Mouse (Mus musculus) ES-CJ7 (cell line): ENCODE data around the gene Dync1i1.
A peak's percentile ranks its signal among the peaks of the same experiment; 100 is the strongest.

Source experiments
- DNase-seq: peaks from one replicate; pipeline ENCODE4 v3.0.0; 2011; ENCODE audit warnings: low read depth, low spot score

Dync1i1 gene

DNA sequence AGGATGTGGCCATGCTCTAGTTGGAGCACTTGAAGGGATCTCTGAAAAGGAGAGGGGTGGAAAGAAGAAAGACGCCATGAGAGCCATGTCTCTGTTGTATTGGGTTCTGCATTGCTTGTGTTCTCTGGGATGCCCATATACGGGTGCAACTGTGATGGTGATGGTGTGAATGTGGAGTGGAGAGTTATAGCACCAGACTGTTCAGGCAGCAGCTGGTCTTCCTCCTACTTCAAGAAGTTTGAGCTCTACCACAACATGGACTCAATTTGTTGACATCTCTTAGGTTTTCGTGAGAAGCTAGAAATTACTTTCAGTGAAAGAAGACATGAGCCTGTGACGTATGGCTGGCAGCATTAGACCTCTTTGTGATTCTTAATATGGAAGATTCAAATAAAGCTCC lies 44.8 kb downstream of the Dync1i1 start:
- no peak for DNase-seq

DNA sequence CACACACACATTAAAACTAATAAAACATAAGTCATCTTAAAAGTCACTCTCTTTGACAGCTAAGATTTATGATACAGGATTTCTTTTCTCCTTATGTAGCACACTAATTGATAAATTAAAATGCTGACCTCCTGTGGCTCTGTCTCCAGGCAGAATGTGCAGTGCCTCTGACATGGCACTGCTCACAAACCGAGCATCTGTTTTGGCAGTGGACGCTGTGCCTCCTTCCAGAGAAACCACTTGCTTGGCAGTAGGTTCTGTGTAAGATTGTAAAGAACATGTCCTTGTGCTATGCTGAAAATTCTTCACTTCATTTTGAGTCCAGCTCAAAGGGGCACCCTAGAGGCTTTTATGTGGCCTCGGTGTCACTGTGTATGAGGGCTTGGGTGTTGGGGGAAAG lies 50.0 kb downstream of the Dync1i1 start:
- DNase-seq = no peak

DNA sequence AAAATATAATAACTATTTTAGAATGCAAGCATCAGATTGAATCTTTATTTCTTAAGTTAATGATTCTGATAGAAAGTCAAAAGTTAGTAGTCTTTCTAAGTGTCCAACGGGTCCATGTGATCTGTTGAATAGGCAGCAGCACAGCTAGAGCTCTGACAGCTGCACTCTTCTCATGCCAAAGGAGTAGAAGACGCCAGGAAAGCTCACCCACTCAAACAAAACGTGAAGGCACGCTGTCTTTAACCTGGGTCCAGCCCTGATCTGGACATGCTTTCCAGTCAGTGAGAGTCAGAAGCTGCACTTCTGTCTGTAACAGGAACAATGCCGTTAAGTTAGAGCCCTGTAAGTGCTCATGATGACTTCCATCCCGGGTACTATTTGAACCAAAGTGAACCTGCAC lies 56.3 kb downstream of the Dync1i1 start:
- DNase-seq = no peak

DNA sequence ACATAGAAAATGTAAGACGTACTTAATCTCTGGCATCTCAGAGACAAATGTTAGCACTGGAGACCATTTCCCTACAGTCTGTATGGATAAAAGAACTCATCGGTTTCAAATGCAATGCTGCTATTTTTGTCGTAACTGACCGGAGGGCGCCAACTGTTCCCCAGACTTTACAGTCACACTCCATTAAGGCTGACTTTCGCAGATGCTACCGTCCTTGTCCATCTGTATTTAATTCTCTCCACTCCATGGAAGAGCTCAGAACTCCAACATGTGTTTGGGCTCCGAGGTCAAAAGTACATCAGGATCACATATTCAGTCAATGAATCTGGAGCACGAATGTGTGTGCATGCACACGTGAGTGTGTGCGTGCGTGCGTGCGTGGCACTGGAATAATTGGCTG lies 58.4 kb downstream of the Dync1i1 start:
- no peak for DNase-seq

DNA sequence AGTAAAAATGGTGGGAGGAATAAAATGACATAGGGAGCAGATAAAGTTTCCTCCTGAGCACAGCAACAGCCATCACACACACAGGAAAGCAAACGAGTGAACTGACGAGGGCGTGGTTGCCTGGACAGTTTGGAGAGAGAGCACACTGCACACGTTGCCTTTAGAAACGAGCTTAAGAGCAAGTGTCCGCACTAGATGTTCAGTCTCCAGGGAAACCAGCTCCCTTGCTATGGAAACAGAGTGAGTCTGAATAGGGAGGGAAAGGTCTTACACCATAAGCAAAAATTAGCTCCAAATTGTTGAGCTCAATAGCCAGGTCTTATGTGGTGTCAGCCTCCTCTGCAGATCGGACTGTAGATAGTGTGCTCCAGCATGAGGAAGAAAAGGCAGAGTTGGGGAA lies 65.2 kb downstream of the Dync1i1 start:
- no peak for DNase-seq

DNA sequence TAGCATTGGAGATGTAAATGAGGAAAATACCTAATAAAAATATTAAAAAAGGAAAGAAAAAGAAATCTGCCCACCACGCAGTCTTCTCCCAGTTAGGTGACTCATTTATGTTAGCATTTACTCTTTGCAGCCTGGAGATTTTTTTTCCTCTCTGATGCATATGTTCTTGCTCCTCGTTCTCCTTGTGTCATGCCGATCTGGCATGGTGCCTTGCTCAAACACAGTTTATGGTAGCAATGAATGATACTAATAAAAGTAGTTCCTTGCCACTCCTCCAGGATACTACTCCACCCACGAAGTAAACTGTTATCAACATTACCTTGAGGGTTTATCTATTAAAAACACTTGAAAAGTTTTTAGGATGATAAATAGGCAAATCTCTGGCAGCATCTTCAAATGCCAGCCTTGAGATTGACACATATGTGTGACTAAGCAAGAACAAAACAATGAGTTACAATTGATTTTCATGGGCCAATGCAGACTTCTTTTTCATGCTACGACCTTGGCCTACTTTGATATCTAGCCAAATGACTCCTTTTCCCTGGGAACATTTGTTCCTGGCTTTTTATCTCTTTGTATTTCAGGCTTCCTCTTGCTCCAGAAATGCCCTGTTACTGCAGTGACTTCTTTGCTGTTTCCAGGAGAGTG lies 68.8 kb downstream of the Dync1i1 start:
- no peak for DNase-seq

DNA sequence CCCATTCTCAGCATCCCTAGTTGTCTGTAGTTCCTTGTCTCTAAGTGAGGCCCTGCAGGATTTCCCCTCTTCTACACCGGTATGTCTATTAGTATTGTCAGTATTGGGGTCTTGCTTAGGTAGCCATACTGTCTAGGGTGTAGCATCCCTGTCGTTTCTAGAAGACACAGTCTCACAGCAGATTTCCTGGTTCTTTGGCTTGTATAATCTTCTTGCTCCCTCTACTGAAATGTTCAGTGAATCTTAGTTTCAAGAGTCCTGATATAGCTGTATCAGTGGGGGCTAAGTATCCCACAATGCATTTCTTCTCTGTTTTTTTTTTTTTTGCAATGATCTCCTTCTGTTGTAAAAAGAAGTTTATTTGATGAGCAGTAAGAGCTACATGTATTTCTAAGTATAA lies 69.9 kb downstream of the Dync1i1 start:
- DNase-seq = no peak

DNA sequence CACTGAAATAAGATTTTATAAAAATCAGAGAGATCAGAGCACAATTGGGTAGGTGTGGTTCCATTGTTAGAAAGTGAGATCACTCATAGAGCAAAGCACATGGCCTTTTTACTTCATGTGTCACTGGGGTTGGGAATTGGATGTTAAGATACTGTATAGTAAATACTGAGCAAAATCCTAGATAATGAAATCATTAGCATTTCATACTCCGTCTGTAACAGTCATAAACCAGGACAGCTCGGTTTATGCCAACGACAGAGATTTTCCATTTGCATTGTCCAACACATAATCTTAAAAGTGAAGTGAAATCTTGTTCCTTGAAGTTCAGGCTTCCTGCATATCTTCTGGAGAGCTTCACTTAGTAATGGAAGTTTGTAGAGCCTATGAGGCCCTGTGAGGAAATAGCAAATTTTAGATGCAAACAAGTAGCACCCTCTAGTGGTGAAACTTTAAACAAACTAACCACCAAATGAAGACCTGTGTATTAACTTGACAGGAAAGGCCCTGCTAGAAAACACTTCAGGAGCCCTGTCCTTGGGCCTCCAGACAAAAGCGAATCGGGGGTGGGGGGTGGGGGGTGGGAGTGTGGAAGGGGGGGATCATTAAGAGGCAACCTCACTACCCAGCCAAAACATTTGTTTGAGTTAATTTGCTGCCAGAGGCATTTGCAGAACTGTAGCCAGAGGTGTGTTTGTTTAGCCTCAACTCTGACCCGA lies 76.8 kb downstream of the Dync1i1 start:
- DNase-seq = peak; percentile 68

DNA sequence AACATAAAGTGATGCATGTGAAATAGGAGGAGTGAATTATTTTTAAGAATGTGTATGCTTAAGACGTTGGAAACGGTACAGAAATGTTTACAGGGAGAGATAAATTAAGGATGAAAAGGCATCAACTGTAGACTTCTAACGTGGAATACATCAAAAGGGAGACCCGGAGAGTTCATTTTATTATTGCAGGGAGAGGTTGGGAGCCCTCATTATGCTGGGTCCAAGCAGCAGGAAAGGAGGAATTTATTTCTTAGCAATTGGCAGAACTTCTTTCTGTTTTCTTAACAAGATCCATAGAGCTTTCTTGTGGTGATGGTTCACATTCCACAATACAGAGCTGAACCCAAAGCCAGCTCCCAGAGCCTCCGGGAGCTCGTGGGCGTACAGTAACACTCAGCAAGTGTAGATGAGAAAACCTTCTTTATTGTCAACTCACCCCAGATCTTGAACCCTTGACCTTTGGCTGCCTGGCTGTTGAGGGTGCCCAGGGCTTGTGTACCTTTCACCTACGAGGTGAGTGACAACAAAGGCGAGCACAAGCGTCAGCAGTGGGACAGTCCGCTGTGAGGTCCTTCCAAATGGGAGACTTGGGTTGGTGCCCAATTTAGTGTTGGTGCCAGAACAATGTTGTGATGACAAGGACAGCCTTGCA lies 77.5 kb downstream of the Dync1i1 start:
- DNase-seq = no peak

DNA sequence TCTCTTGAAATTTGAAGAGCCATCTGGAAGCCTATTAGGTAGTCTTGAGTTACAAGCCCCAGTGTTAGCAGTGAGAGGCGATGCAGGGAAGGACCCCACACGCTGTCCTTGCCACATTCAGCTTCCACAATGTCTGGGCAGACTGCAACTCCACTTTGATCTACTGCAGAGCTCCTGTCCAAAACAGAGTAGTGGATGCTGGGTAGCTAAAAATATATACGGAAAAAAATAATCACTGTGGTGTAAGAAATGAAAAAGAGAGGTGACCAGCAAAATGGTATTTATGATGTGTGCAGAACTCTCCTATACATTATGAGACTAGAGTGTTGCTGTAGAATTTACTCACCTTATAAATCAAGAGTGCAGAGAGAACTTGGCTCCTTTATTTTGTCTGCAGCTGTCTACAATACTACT lies 82.6 kb downstream of the Dync1i1 start:
- no peak for DNase-seq

DNA sequence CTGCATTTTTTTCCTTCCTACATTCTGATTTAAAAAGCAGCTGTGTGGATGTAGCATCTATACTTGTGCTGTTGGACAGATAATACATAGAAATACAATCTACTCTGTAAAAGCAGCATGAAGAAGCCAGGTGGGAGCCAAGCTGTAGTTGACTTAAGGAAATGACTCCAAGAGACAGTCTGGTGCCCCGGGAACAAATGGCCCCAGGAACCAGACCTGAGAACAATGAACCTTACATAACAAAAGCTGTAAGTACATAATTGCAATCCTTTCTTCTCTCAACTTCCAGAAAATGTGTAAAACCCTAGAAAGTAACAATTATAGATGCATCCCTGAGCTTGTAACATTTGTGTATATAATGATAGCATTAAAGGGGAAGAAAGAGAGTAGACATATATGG lies 86.6 kb downstream of the Dync1i1 start:
- DNase-seq = peak; percentile 47

DNA sequence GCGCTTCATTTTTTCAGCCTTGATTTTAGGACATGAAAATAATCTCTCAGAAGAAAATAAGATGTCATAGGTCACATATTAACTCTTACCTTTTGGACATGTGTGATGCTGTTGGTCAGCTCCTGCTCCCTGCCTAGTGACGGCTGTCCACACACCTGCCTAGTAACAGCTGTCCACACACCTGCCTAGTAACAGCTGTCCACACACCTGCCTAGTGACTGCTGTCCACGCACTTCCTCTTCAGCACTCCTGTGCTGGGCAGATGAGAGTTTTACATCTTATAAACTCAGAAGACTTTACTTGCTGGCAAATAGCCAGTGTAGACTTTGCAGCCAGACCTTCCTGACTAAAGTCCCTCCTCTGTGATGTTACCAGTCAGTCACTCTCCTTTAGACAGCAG lies 94.2 kb downstream of the Dync1i1 start:
- no peak for DNase-seq

DNA sequence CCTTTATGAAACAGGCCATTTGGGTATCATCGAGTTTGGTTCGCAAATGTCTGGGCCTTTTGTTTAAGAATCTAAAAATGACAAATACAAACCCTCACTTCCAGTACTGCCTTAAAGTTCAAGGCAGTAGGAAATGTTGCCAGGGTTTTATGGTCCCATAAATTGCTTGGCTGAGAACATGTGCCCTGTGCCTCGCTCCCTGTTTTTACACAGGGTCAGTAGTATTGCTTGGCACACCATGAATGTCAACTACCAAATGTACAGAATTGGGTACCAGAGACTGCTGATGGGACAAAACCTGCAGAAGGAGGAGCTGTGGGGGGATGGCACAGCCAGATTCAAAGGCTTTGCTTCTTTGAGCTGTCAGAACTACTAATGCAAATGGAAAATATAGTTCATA lies 100.0 kb downstream of the Dync1i1 start:
- no peak for DNase-seq

DNA sequence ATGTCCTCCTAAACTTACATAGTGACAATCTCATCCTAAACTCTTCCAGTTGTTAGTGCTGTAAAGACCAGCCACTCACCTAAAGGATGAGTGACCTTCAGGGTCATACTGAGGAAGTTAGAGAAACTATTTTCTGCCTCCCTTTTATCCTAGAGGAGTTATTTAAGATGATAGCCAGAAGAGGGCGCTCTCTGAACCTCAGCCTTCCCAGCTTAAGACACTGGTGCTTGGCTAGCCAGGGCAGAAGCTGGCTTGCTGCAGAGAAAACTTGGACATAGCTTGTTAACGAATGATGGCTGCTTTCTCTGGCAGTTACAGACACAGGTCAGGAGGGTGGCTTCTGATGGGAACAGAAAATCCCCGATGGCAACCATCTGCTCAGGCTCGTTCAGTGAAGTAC lies 101.6 kb downstream of the Dync1i1 start:
- peak; percentile 64 for DNase-seq

DNA sequence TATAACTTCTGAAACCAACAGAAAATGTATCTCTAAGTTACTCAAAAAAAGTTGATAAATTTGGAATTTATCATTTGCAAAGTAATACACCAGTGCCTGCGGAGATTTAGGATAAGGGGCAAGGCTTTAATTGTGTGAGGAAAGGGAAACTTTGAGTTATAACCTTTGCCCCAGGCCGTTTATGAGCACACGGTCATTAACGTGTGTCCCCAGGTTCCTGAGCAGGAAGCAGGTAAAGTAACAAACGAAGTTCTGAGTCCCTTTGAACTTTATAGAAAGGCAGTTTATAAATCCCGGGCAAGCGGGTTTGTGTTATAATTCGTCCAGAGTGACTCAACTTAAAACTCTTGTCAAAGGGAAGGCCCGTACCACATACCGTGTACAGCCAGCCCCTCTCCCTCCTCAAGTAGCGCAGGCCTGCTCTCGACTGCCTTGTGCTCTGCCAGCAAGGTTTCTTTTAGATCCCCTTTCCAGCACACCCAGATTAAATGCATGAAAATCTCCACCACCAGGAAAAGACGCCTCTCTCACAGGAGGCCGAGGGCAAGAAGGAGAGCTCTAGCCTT lies 103.1 kb downstream of the Dync1i1 start:
- DNase-seq = no peak

DNA sequence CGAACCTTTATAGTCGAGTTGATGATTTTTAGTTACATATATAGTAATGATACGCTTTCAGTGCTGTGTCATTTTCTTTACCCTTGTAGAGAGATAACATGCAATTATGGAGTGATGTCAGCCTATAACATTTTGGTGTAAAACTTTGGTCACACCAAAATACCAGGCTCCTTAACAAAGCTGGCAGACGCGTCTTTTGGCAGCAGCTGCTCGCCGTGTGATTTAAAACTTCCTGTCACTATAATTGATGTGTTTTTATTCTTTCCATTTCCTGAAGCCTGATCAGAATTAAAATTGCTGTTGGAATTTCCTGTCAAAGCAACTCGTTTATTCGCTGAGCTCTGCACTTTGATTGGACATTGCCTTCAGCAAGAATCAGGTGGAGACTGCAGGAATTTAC lies 103.7 kb downstream of the Dync1i1 start:
- no peak for DNase-seq

DNA sequence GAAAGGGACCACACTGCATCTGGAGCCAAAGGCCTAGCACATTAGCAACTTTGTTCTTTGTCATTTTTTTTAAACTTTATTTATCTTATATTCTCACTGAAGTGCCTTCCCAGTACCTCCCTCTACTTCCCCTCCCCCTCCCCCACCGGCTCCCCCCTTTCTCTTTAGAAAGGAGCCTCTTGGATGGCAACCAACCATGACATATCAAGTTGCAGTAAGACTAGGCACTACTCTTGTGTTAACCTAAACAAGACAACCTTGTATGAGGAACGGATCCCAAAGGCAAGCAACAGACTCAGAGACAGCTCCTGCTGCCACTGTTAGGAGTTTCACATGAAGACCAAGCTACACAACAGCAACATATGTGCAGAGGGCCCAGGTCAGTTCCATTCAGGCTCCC lies 105.3 kb downstream of the Dync1i1 start:
- no peak for DNase-seq

DNA sequence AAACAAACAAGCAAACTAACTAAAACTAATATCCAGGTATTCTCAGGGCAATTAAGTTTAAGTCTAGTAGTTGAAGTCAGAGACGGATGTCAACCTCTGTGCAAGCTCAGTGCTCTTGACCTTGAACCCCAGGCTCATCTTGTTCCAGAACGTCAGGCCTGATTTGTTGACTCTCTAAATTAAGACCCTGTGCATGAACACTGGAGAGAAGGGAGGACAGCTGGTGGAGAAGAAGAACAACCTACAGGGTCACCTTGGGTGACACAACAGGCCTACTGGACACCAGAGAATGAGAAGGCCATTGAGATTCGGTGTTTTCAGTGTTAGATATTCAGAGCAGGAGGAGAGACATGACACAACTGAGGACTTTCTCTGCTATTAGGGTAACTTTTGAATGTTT lies 105.8 kb downstream of the Dync1i1 start:
- DNase-seq = no peak

DNA sequence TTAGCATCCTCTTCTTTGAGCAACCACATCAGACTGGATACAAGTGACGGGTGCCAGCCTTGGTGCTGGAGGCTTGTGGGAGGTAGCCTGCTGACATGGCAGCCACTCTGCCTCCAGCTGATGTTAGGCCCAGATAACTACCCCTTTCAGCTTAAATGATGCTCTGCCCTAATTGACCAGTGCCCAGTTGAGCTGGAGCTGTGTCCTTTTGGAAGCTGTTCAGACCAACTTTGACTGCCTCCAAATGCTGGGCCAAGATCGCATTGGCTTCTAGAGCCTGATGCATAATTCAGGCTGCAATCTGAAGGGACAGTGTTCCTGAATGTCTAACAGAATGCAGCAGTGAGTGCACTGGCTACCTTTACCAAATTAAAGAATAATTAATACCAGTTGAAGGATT lies 107.4 kb downstream of the Dync1i1 start:
- DNase-seq = no peak

DNA sequence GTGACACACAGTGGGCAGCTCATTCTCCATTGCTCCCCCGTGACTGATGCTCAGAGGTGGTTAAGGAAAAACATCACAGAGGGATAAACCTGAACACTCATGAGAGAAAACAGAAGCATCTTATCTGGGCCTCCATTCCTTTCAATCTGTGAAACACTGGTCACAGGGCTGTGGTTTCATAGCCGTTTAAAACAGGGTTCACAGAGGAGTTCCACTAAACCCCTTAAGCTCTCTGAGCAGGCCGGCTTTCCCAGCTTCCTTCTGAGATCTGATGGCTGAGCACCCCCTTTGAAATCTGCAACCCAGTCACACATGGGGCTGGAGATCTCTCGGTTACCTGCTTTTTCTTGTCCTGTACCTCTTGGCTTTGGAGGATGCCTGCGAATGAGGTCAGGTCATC lies 117.0 kb downstream of the Dync1i1 start:
- DNase-seq = no peak

DNA sequence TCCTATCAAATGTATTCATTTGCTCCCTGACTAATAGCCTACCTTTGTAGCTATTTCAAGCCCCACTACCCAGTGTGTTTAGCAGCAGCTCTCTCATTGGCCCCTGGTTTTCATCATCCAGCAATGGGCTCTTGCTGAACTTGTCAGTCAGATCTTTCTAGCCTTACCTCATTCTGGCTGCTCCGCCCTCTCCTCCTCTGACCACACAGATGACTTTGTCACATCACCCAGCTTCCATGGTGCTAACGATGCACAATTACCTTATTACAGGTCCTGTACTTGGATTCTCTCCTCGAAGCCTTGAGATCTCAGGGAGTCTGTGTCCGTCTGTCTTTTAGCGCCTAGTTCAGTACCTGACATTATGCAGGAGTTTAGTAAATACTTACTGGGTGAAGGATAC lies 120.7 kb downstream of the Dync1i1 start:
- no peak for DNase-seq

DNA sequence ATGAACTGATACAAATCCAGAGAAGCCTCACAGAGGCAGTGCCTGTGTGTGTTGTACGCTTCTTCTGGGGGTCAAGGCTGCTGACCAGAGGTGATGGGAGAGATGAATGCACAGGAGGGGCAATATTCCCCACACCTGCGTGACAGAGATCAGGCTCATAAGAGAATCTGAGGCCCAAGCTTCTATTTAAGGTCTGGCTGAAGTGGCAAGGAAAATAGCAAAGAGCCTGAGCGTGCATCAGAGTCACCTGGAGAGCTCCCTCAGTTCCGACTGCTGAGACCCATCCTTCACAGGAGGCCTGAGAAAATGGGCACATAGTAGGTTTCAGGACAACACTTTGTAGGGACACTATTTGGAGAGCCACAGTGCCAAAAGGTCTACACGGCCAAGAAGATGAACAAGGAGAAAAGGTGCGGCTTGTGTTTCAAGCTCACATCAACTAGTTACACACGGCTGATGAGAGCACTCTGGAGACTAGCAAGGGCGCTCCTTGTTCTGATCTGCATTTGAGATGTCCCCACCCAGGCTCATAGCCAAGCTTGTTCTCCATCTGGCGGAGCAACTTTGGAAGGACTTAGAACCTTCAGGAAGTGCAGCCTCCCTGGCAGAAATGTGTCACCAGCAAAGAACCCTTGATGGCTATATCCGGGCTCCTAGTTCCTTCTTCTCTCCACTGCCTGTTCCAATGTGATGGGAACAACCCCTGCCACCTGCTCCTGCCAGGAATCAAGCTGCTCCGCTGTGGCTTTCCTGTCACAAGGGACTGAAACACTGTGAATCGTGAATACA lies 128.8 kb downstream of the Dync1i1 start:
- DNase-seq = no peak
